10 mouse cellular contexts compared by ENCODE assay signal in the genomic region with DNA sequence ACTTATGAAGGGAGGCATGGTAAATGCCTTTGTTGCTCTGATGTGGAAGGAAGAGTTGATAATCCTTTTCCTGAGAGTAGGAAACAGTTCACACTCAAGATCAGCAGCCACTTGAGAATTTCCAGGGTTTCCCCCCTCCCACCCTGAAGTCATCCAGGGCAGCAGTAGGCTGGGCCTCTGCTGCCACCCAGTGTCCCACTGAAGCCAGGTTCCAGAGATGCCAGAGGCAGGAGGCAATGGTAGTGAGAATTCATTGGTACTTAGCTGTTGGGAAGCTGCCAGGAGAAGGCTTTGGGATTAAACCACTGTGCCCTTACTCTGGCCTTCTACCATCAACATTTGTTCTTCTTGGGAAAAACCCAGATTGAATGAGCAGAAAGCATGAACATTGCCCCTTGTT. TPM values are rescaled to one million over a fixed set of nuclear protein-coding genes. Genes with fewer than 3 reads are reported as not detected.
DNase-seq lines count a peak whose midpoint lies in the region; ATAC-seq and TF ChIP-seq lines count a peak whose summit lies in the region.
"Had no signal": no experiment of that assay in that cellular context is flagged by ENCODE, and none has a peak within 500 bp of the region (broad histone marks: within the 10 kb centered on the region; RNA-seq: fewer than 3 reads in every experiment).

No protein-coding gene starts in this region.

- DNase-seq in heart, postnatal 0 days (ENCODE audit: low spot score) = peak; percentile 49
- DNase-seq in lung, embryonic 14.5 days = peak; percentile 32
- DNase-seq in lung, postnatal 25 days (ENCODE audit: low spot score) = no peak
- DNase-seq in right cerebral cortex, postnatal 14 days = peak; percentile 23
- no peak for DNase-seq in cerebellum, postnatal 4 days (ENCODE audit: low spot score in 2 of 2)
- DNase-seq: cerebellum, adult 9-10 months; gastrocnemius, postnatal 36 days; kidney, adult 2 months had no signal

- no peak overlapping the region for H3K4me2 ChIP-seq in heart, postnatal 0 days (ENCODE audit: low read depth, low read length)
- no peak overlapping the region for H3K4me2 ChIP-seq in heart, embryonic 12.5 days
- no peak overlapping the region for H3K4me2 ChIP-seq in lung, embryonic 14.5 days

- H3K27ac ChIP-seq in heart, postnatal 0 days (ENCODE audit: low read depth) = no peak overlapping the region
- no peak overlapping the region for H3K27ac ChIP-seq in heart, embryonic 12.5 days (ENCODE audit: poor library complexity, severe bottlenecking)
- H3K27ac ChIP-seq in lung, embryonic 14.5 days (ENCODE audit: low read depth) = no peak overlapping the region
- no peak overlapping the region for H3K27ac ChIP-seq in cortical plate, adult 2 months (ENCODE audit: insufficient read depth, low read length)

- peak; percentile 79 for ATAC-seq in heart, postnatal 0 days (ENCODE audit: insufficient read depth, low read depth)
- ATAC-seq in heart, embryonic 12.5 days (ENCODE audit: insufficient number of reproducible peaks, low FRiP score) = no peak
- ATAC-seq in lung, embryonic 14.5 days (ENCODE audit: insufficient read depth) = peak; percentile 52; the same call in 1 of the 2 replicates

- no peak overlapping the region for H3K9ac ChIP-seq in heart, postnatal 0 days (replicated peaks; ENCODE audit: low read depth, low read length)
- no peak overlapping the region for H3K9ac ChIP-seq in heart, embryonic 12.5 days
- no peak overlapping the region for H3K9ac ChIP-seq in lung, embryonic 14.5 days

- no peaks in the 10 kb centered on the region for H3K36me3 ChIP-seq in heart, postnatal 0 days (replicated peaks; ENCODE audit: control insufficient read depth, insufficient read depth, low read length)
- no peaks in the 10 kb centered on the region for H3K36me3 ChIP-seq in heart, embryonic 12.5 days
- H3K36me3 ChIP-seq in lung, embryonic 14.5 days (ENCODE audit: insufficient read depth) = no peaks in the 10 kb centered on the region

- TF ChIP-seq CTCF in heart, postnatal 0 days (IDR thresholded peaks at IDR 0.05; ENCODE audit: low read depth) = peak; percentile 82
- TF ChIP-seq CTCF in lung, embryonic 14.5 days (IDR thresholded peaks at IDR 0.05; ENCODE audit: low read depth) = peak; percentile 56
- TF ChIP-seq CTCF in cortical plate, adult 2 months (IDR thresholded peaks at IDR 0.05; ENCODE audit: extremely low read depth, insufficient read depth, low read length) = peak; percentile 72

- no peaks in the 10 kb centered on the region for H3K27me3 ChIP-seq in heart, postnatal 0 days (ENCODE audit: control insufficient read depth, insufficient read depth, low read length)
- H3K27me3 ChIP-seq in heart, embryonic 12.5 days (replicated peaks) = no peaks in the 10 kb centered on the region
- H3K27me3 ChIP-seq in lung, embryonic 14.5 days (ENCODE audit: insufficient read depth, low read length) = no peaks in the 10 kb centered on the region

- H3K4me3 ChIP-seq in heart, postnatal 0 days (ENCODE audit: low read depth, low read length) = no peak overlapping the region
- no peak overlapping the region for H3K4me3 ChIP-seq in heart, embryonic 12.5 days
- no peak overlapping the region for H3K4me3 ChIP-seq in lung, embryonic 14.5 days (ENCODE audit: low read depth, low read length)
- no peak overlapping the region for H3K4me3 ChIP-seq in cortical plate, adult 2 months (ENCODE audit: insufficient read depth, low read length)

- no peaks in the 10 kb centered on the region for H3K4me1 ChIP-seq in heart, postnatal 0 days (ENCODE audit: control insufficient read depth, insufficient read depth)
- no peaks in the 10 kb centered on the region for H3K4me1 ChIP-seq in heart, embryonic 12.5 days (replicated peaks)
- no peaks in the 10 kb centered on the region for H3K4me1 ChIP-seq in lung, embryonic 14.5 days (ENCODE audit: insufficient read depth)
- no peaks in the 10 kb centered on the region for H3K4me1 ChIP-seq in cortical plate, adult 2 months (ENCODE audit: control insufficient read depth, insufficient read depth, low read length)

- TF ChIP-seq EP300 in heart, postnatal 0 days (IDR thresholded peaks at IDR 0.05; ENCODE audit: low read depth) = no peak

- no peaks in the 10 kb centered on the region for H3K9me3 ChIP-seq in heart, postnatal 0 days (replicated peaks; ENCODE audit: control insufficient read depth, low read length)
- no peaks in the 10 kb centered on the region for H3K9me3 ChIP-seq in heart, embryonic 12.5 days (replicated peaks)
- H3K9me3 ChIP-seq in lung, embryonic 14.5 days (ENCODE audit: low read depth, low read length) = no peaks in the 10 kb centered on the region

- TF ChIP-seq POLR2A in cortical plate, adult 2 months (IDR thresholded peaks at IDR 0.05; ENCODE audit: extremely low read depth, insufficient read depth, low read length) = no peak

RNA-seq across cellular contexts. Expression of a gene that starts 18.9 kb away (rescaled TPM):
- 45.7 and 66.9 TPM in 2 replicates for total RNA-seq in heart, postnatal 0 days (2014; rRNA removed; ENCODE audit: low replicate concordance)
- polyA plus RNA-seq in heart, postnatal 0 days (2015; fragmentation: Nextera tagmentation; extraction: Ambion mirVana) = 37.2 and 38.4 TPM in 2 replicates
- polyA plus RNA-seq in heart, embryonic 12.5 days (2016; fragmentation: Nextera tagmentation; extraction: Ambion mirVana) = 80.2 and 80.3 TPM in 2 replicates
- polyA plus RNA-seq in lung, embryonic 14.5 days (2014; fragmentation: Nextera tagmentation; extraction: Ambion mirVana) = 120 and 135 TPM in 2 replicates
- 48.2 and 55.2 TPM in 2 replicates for polyA plus RNA-seq in cortical plate, adult 2 months (2012; rRNA removed)

Comparison
In these comparisons a context has a peak if more than half of its experiments do, and no peak if none do; other contexts are left out.
1. DNase-seq: peak in heart, postnatal 0 days (single experiment), lung, embryonic 14.5 days (single experiment) and right cerebral cortex, postnatal 14 days (single experiment); none in lung, postnatal 25 days (single experiment) and cerebellum, postnatal 4 days (0 of 2).
2. Peak in every context shown above with its lines, with median percentiles within 50 percentile points of each other: CTCF ChIP-seq.